Mouse (Mus musculus): ENCODE measurements around the gene Tenm4. TPM values are rescaled to one million over a fixed set of nuclear protein-coding genes. Genes with fewer than 3 reads are reported as not detected.
"Not testable (repeated sequence)": the region's sequence is repeated elsewhere in the genome, so short reads cannot be mapped to it uniquely, and the experiment has no call there.

Gene Tenm4
- polyA plus RNA-seq, 1 experiment from 2014 or later: 49.7 TPM

- peak; percentile 54; the same call in 1 of the 2 replicates for ATAC-seq (ENCODE audit: low FRiP score)
- WGBS: 8% methylated on average over 6 of the region's 6 CpGs
- Histone ChIP-seq H3K27me3 (replicated peaks) (0 out of 2 replicates have a peak, but pooled peaks cover 6% of the 10 kb centered on the region), H3K36me3 (no peaks in the 10 kb centered on the region), H3K9ac (replicated peaks) (no peak overlapping the region), H3K4me3 (replicated peaks) (no peak overlapping the region), H3K4me2 (no peak overlapping the region), H3K9me3 (replicated peaks) (no peaks in the 10 kb centered on the region), H3K27ac (replicated peaks) (no peak overlapping the region), H3K4me1 (peaks cover 3% of the 10 kb centered on the region; the same call in 1 of the 2 replicates)
Observed at GRCm38 (mm10) chr7:96914031-96914430, 743.0 kb downstream of the Tenm4 start.

DNA sequence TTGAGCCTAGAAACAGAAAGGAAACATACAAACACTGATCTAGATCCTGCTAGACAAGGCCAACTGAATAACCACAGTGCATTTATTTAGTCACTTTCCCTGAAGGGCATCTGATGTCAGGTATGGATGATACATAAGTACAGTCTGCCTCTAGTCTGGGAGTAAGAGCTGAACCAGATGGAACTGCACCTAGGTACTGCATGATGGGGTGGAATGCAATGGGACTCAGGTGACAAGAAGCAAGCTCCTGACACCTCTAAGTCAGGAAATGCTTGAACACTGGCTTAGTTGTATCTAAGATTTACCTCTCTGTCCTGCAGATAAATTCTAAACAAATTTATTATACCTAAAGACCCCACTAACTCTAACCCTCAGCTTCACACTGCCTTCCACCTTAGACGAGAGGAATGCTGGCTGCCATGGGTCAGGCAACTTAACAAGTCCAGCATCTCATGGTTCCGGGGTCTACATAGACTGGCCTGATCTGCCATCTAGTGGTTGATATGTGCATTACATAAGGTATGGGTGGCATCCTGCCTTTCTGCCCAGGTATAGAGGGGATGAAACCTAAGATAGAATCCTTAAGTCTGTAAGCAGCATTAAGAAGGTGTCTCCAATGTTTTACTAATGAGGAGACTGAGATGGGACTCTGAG, 744.5 kb downstream of the Tenm4 start:
- no peak overlapping the region for H3K4me3 ChIP-seq (replicated peaks)
- 0 out of 2 replicates have a peak, but pooled peaks cover 3% of the 10 kb centered on the region for H3K4me1 ChIP-seq
- no peak overlapping the region for H3K9ac ChIP-seq (replicated peaks)
- no peak overlapping the region for H3K4me2 ChIP-seq
- no peak overlapping the region for H3K27ac ChIP-seq (replicated peaks)
- H3K9me3 ChIP-seq (replicated peaks): no peaks in the 10 kb centered on the region
- ATAC-seq (ENCODE audit: low FRiP score): peak; percentile 61; the same call in 1 of the 2 replicates
- WGBS: 1% methylated on average over 2 of the region's 2 CpGs
- 0 out of 2 replicates have a peak, but pooled peaks cover 6% of the 10 kb centered on the region for H3K27me3 ChIP-seq (replicated peaks)
- H3K36me3 ChIP-seq: no peaks in the 10 kb centered on the region

DNA sequence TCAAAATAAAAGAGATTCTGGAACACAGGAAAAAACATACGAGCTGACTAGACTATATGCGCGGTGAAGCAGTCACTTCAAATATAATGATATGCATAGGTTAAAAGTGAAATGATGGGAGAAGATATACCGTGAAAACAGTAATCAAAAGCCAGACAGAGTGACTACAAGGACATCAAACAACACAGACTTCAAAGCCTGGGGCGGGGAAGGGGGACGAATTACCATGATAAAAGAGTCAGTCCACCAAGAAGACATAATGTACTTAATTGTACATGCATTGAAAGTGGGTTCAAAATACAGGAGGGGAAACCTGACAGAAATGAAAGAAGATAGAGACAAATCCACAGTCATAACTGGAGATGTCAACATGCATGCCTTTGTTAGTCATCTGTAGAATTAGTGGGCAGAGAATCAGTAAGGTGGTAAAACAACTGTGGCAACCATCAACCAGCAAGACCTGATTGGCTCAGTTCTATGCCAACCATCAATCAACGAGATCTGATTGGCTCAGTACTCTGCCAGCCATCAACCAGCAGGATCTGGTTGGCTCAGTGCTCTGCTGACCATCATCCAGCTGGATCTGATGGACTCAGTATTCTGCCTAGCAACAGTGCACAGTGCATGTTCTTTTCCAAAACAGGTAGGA, 749.5 kb downstream of the Tenm4 start:
- Histone ChIP-seq H3K4me1 (no peaks in the 10 kb centered on the region), H3K9me3 (replicated peaks) (no peaks in the 10 kb centered on the region), H3K9ac (replicated peaks) (no peak overlapping the region), H3K27me3 (replicated peaks) (0 out of 2 replicates have a peak, but pooled peaks cover 2% of the 10 kb centered on the region), H3K27ac (replicated peaks) (no peak overlapping the region), H3K36me3 (no peaks in the 10 kb centered on the region), H3K4me3 (replicated peaks) (no peak overlapping the region), H3K4me2 (no peak overlapping the region)
- WGBS: 36% methylated on average over 7 of the region's 7 CpGs
- no peak for ATAC-seq (ENCODE audit: low FRiP score)

- Histone ChIP-seq H3K36me3 (no peaks in the 10 kb centered on the region), H3K9me3 (replicated peaks) (no peaks in the 10 kb centered on the region), H3K4me2 (no peak overlapping the region), H3K27me3 (replicated peaks) (no peaks in the 10 kb centered on the region), H3K27ac (replicated peaks) (no peak overlapping the region), H3K4me3 (replicated peaks) (no peak overlapping the region), H3K4me1 (no peaks in the 10 kb centered on the region), H3K9ac (replicated peaks) (no peak overlapping the region)
- 94% methylated on average over 2 of the region's 2 CpGs for WGBS
- no peak for ATAC-seq (ENCODE audit: low FRiP score)
Observed at GRCm38 (mm10) chr7:96922927-96923326, 751.9 kb downstream of the Tenm4 start.

DNA sequence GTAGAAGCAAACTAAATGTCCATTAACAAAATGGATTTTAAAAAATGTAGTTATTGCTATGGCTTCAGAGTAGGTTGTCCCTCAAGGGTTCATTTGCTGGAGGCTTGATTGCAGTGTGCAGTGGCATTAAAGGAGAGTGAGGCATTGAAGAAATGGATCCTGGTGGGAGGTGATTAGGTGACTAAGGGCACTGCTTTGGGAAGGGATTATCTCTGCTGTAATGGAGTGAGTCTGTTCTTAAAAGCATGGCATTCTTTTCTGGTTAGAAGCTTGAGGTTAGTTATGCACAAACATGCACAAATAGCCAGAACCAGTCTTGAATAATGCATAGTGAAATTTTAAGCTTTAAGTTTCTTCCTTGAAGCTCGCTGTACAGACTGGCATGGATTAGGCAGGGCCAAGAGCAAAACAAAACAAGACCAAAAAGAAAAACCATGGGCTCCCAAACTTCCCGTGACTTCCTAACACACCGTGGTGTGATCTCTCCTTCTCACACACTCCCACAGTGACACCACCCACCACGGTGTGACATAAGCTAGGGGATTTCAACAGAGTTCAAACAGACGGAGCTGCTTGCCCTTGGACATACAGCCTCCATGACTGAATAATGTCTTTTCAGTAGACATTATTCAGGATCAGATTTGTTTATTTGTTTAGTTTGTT, 772.8 kb downstream of the Tenm4 start:
- Histone ChIP-seq H3K27me3 (replicated peaks) (no peaks in the 10 kb centered on the region), H3K4me2 (no peak overlapping the region), H3K9me3 (replicated peaks) (no peaks in the 10 kb centered on the region), H3K27ac (replicated peaks) (no peak overlapping the region), H3K4me3 (replicated peaks) (no peak overlapping the region), H3K4me1 (no peaks in the 10 kb centered on the region), H3K9ac (replicated peaks) (no peak overlapping the region), H3K36me3 (no peaks in the 10 kb centered on the region)
- 81% methylated on average over 5 of the region's 5 CpGs for WGBS
- ATAC-seq (ENCODE audit: low FRiP score): no peak

DNA sequence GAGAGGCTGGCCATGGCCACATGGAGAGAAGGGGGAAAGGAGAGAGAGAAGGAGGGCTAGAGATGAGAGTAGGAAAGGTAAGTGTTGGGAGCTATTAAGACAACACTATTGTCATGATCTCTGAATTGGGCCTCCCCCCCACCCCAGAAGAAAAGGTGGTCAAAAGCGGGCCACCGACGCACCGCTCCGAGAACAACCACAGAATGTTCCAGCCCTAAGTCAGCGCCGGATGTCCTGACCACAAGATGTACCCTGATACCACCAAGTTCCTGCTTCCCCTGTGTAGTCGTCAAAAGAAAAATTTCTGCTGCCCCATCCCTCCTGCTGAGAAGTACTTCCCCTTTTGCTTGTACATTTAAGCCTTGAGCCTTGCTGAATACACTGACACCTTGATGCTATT, 775.5 kb downstream of the Tenm4 start:
- H3K27ac ChIP-seq (replicated peaks); H3K4me2 ChIP-seq; H3K9ac ChIP-seq (replicated peaks); H3K4me1 ChIP-seq; H3K9me3 ChIP-seq (replicated peaks); H3K27me3 ChIP-seq (replicated peaks); H3K36me3 ChIP-seq; ATAC-seq (ENCODE audit: low FRiP score); H3K4me3 ChIP-seq (replicated peaks): not testable (repeated sequence)
- WGBS: 94% methylated on average over 8 of the region's 8 CpGs

DNA sequence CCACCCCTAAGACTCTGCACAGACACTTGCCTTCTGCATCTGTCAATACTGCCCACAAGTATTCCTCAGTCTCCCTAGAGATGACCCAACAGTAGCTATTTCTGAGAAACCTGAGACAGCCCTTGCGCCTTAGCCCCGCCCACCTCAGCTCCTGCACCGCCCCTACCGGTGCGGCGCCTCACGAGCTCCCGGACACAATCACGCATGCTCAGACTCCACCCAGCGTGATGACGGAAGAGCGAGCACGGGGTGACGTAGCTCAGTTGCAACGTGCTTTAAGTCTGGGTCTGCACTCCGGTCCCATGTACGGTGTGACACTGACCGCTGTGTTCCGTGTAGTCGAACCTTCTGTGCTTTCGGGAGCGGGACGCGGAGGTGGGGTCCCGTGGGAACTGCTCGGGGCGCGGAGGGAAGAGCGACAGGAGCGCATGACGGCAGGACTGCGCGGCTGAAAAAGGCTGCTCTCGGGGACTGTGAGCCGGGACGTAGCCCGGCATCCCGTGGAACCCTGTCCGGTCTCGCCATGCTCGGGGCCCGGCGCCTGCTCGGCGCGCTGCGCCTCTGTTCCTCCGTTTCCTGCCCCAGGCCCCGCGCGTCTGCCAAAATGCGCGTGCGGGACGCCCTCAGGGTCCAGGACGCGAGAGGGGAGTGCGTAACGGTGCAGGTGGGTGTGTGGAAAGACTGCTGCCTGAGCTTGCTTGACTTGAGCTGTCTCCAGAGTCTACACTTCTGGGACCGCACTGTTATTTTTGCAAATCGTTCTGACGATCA, 780.4 kb downstream of the Tenm4 start, which contains the start of gene Nars2:
Gene Nars2 (plus strand): TSS at position 225 of the 771 bp plus-strand sequence.
- H3K27ac ChIP-seq (replicated peaks): peak within 1 kb of the TSS; percentile 88
- peaks cover 16% of the 10 kb centered on the region for H3K4me1 ChIP-seq
- no peaks in the 10 kb centered on the region for H3K27me3 ChIP-seq (replicated peaks)
- peak within 1 kb of the TSS; percentile 91 for H3K4me3 ChIP-seq (replicated peaks)
- WGBS: under 1% methylated on average over 62 of the region's 62 CpGs
- no peaks in the 10 kb centered on the region for H3K36me3 ChIP-seq
- H3K9me3 ChIP-seq (replicated peaks): no peaks in the 10 kb centered on the region
- H3K9ac ChIP-seq (replicated peaks): peak within 1 kb of the TSS; percentile 85
- H3K4me2 ChIP-seq: peak within 1 kb of the TSS; percentile 83
- ATAC-seq (ENCODE audit: low FRiP score): peak; percentile 100

DNA sequence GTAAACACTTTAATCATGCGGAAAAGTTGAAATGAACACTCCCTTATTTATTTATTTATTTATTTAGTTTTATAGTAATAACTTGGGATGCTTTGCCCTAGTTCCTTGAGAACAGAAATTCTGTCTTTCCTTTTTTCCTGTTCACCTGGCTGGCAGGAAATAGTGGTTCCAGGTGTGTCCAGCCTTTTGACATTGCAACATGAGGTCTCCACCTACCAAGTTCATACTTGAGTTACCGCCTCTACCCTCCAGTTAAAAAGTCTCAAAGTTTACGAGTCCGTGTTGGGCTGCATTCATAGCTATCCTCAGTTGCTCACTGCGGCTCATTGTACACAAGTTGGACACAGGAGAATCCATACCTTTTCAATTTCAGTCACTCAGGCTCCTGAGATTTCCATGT, 781.0 kb downstream of the Tenm4 start:
- Histone ChIP-seq H3K27ac (replicated peaks) (peak overlapping the region; percentile 88; the same call in 1 of the 2 replicates), H3K4me2 (peak overlapping the region; percentile 83), H3K4me1 (peaks cover 16% of the 10 kb centered on the region), H3K9me3 (replicated peaks) (no peaks in the 10 kb centered on the region), H3K9ac (replicated peaks) (peak overlapping the region; percentile 85), H3K4me3 (replicated peaks) (peak overlapping the region; percentile 91), H3K27me3 (replicated peaks) (no peaks in the 10 kb centered on the region), H3K36me3 (peaks cover 2% of the 10 kb centered on the region; the same call in 1 of the 2 replicates)
- WGBS: 34% methylated on average over 5 of the region's 5 CpGs
- ATAC-seq (ENCODE audit: low FRiP score): no peak

DNA sequence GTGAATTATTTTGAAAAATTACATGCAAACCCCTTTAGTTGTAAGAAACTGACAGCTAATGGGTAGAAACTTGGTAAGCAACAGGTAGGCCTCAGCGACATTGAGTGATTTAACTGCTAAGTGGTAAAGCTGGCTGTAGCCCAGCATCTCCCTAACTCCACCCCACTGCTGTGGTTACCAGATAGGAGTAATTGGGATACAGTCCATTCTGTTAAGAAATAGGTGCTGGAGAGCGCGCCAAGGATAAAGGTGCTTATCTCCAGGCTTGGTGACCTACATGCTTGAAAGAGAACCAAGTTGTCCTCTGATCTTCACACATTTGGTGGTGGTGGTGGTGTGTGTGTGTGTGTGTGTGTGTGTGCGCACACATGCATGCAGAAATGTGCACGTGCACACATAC, 788.1 kb downstream of the Tenm4 start:
- no peaks in the 10 kb centered on the region for H3K9me3 ChIP-seq (replicated peaks)
- no peak overlapping the region for H3K27ac ChIP-seq (replicated peaks)
- H3K4me3 ChIP-seq (replicated peaks): no peak overlapping the region
- WGBS: 96% methylated on average over 5 of the region's 5 CpGs
- peaks cover 31% of the 10 kb centered on the region for H3K36me3 ChIP-seq
- no peak for ATAC-seq (ENCODE audit: low FRiP score)
- no peaks in the 10 kb centered on the region for H3K4me1 ChIP-seq
- no peaks in the 10 kb centered on the region for H3K27me3 ChIP-seq (replicated peaks)
- no peak overlapping the region for H3K9ac ChIP-seq (replicated peaks)
- no peak overlapping the region for H3K4me2 ChIP-seq

Measured in neural tube, embryonic 15.5 days (tissue).